Mouse (Mus musculus) kidney, postnatal 0 days (tissue): ENCODE results near the gene Foxk1. TPM values are rescaled to one million over a fixed set of nuclear protein-coding genes. Genes with fewer than 3 reads are reported as not detected.

ENCODE experiments used
- ATAC-seq: fragments of 200-750 bp; cut with Nextera tagmentation; replicated peaks from 2 replicates; pipeline ENCODE4 v1.8.0; 2017; ENCODE audit warnings: low read depth, moderate number of reproducible peaks, moderate TSS enrichment, moderate library complexity; ENCODE audit not compliant: low FRiP score
- DNase-seq: peaks from one replicate; pipeline ENCODE4 v3.0.0-alpha.2; 2016; ENCODE audit warnings: low spot score
- H3K27ac ChIP-seq: fragments of 300-500 bp; sonication (generic); 2 replicates; pipeline ENCODE4 v1.5.1; 2014; ENCODE audit warnings: mild to moderate bottlenecking
- H3K27me3 ChIP-seq: fragments of 300-500 bp; sonication (generic); 2 replicates; pipeline ENCODE4 v1.6.1; 2014; ENCODE audit warnings: low read length, mixed read lengths; ENCODE audit not compliant: insufficient read depth
- H3K36me3 ChIP-seq: fragments of 300-500 bp; sonication (generic); 2 replicates; pipeline ENCODE4 v1.6.1; 2014; ENCODE audit warnings: low read length, mixed read lengths; ENCODE audit not compliant: insufficient read depth
- H3K4me1 ChIP-seq: fragments of 300-500 bp; sonication (generic); replicated peaks from 2 replicates; pipeline ENCODE4 v1.6.1; 2014; ENCODE audit warnings: antibody characterized with exemption, low read length, mixed read lengths; ENCODE audit not compliant: insufficient read depth
- H3K4me2 ChIP-seq: fragments of 300-500 bp; sonication (generic); 2 replicates; pipeline ENCODE4 v1.6.1; 2014; ENCODE audit warnings: mild to moderate bottlenecking, low read length, moderate library complexity, mixed read lengths
- H3K4me3 ChIP-seq: fragments of 300-500 bp; sonication (generic); replicated peaks from 2 replicates; pipeline ENCODE4 v1.5.1; 2014; ENCODE audit warnings: low read depth, low read length
- H3K9ac ChIP-seq: fragments of 300-500 bp; sonication (generic); 2 replicates; pipeline ENCODE4 v1.6.1; 2014; ENCODE audit warnings: low read depth, low read length
- H3K9me3 ChIP-seq: fragments of 300-500 bp; sonication (generic); replicated peaks from 2 replicates; pipeline ENCODE4 v1.6.1; 2016; ENCODE audit warnings: low read length, inconsistent platforms, mixed read lengths
- CTCF ChIP-seq: IDR thresholded peaks from 2 replicates; pipeline ENCODE4 v1.5.1; 2016; ENCODE audit warnings: antibody characterized with exemption, low read depth, mild to moderate bottlenecking, moderate library complexity
- WGBS: fragments of 180-500 bp; shearing (Covaris S2); extraction: QIAGEN DNeasy Blood & Tissue Kit; methylation state at CpG from one replicate; pipeline ENCODE4 v1.1.7; 2014; 5-methylcytosine and 5-hydroxymethylcytosine counted together
- polyA plus RNA-seq: library from polyadenylated mRNA; unstranded; fragments of >200 nt; fragmentation: Nextera tagmentation; extraction: Ambion mirVana; gene quantifications from 2 replicates; pipeline ENCODE4 v1.2.1, GENCODE M21; 2015

The Foxk1 gene
- polyA plus RNA-seq, 1 experiment from 2014 or later: 5.6 TPM

GRCm38 (mm10) chr5:142420920-142421319 is 19.6 kb downstream of the Foxk1 start:
- Histone ChIP-seq H3K27ac (no peak overlapping the region), H3K36me3 (0 out of 2 replicates have a peak, but pooled peaks cover 3% of the 10 kb centered on the region), H3K9me3 (no peaks in the 10 kb centered on the region), H3K27me3 (no peaks in the 10 kb centered on the region), H3K4me2 (no peak overlapping the region), H3K4me1 (peaks cover 33% of the 10 kb centered on the region), H3K9ac (no peak overlapping the region), H3K4me3 (no peak overlapping the region)
- TF ChIP-seq CTCF: no peak
- ATAC-seq (no peak), DNase-seq (no peak)
- 84% methylated on average over 9 of the region's 9 CpGs for WGBS

GRCm38 (mm10) chr5:142421886-142422285 is 20.6 kb downstream of the Foxk1 start:
- 0 out of 2 replicates have a peak, but pooled peaks cover 3% of the 10 kb centered on the region for H3K36me3 ChIP-seq
- DNase-seq (no peak), ATAC-seq (no peak)
- no peaks in the 10 kb centered on the region for H3K27me3 ChIP-seq
- H3K4me3 ChIP-seq: no peak overlapping the region
- H3K4me1 ChIP-seq: peaks cover 29% of the 10 kb centered on the region
- H3K4me2 ChIP-seq: no peak overlapping the region
- 83% methylated on average over 5 of the region's 5 CpGs for WGBS
- H3K9ac ChIP-seq: no peak overlapping the region
- TF ChIP-seq CTCF: no peak
- no peaks in the 10 kb centered on the region for H3K9me3 ChIP-seq
- H3K27ac ChIP-seq: no peak overlapping the region

- no peak for ATAC-seq
- H3K27ac ChIP-seq: no peak overlapping the region
- no peak overlapping the region for H3K9ac ChIP-seq
- no peak overlapping the region for H3K4me3 ChIP-seq
- H3K27me3 ChIP-seq: no peaks in the 10 kb centered on the region
- DNase-seq: no peak
- H3K4me1 ChIP-seq: peaks cover 32% of the 10 kb centered on the region
- no peak overlapping the region for H3K4me2 ChIP-seq
- no peak for TF ChIP-seq CTCF
- no peaks in the 10 kb centered on the region for H3K9me3 ChIP-seq
- WGBS: 90% methylated on average over 10 of the region's 10 CpGs
- H3K36me3 ChIP-seq: 0 out of 2 replicates have a peak, but pooled peaks cover 3% of the 10 kb centered on the region
Observed at GRCm38 (mm10) chr5:142423141-142423540, 21.8 kb downstream of the Foxk1 start.

- H3K36me3 ChIP-seq: 0 out of 2 replicates have a peak, but pooled peaks cover 3% of the 10 kb centered on the region
- TF ChIP-seq CTCF: no peak
- WGBS: 44% methylated on average over 3 of the region's 3 CpGs
- H3K9me3 ChIP-seq: no peaks in the 10 kb centered on the region
- no peak overlapping the region for H3K4me3 ChIP-seq
- no peaks in the 10 kb centered on the region for H3K27me3 ChIP-seq
- no peak overlapping the region for H3K9ac ChIP-seq
- no peak for ATAC-seq
- H3K4me1 ChIP-seq: peaks cover 32% of the 10 kb centered on the region
- no peak overlapping the region for H3K27ac ChIP-seq
- H3K4me2 ChIP-seq: no peak overlapping the region
- DNase-seq: no peak
Observed at GRCm38 (mm10) chr5:142423701-142424100, 22.4 kb downstream of the Foxk1 start.

GRCm38 (mm10) chr5:142424627-142425349 is 23.5 kb downstream of the Foxk1 start:
- H3K36me3 ChIP-seq: no peaks in the 10 kb centered on the region
- peak overlapping the region; percentile 36 for H3K4me2 ChIP-seq
- no peaks in the 10 kb centered on the region for H3K27me3 ChIP-seq
- 0 out of 2 replicates have a peak overlapping the region, but pooled peaks have one; percentile 29 for H3K9ac ChIP-seq
- no peak for TF ChIP-seq CTCF
- 30% methylated on average over 13 of the region's 13 CpGs for WGBS
- H3K4me1 ChIP-seq: peaks cover 32% of the 10 kb centered on the region
- H3K9me3 ChIP-seq: no peaks in the 10 kb centered on the region
- no peak overlapping the region for H3K4me3 ChIP-seq
- peak overlapping the region; percentile 91 for H3K27ac ChIP-seq
- peak; percentile 67; the same call in 1 of the 2 replicates for ATAC-seq
- peak; percentile 75 for DNase-seq

GRCm38 (mm10) chr5:142426476-142426875 is 25.2 kb downstream of the Foxk1 start:
- no peak for TF ChIP-seq CTCF
- Histone ChIP-seq H3K4me3 (no peak overlapping the region), H3K27me3 (no peaks in the 10 kb centered on the region), H3K27ac (peak overlapping the region; percentile 91; the same call in 1 of the 2 replicates), H3K9ac (no peak overlapping the region), H3K4me1 (peaks cover 33% of the 10 kb centered on the region), H3K36me3 (no peaks in the 10 kb centered on the region), H3K4me2 (no peak overlapping the region), H3K9me3 (no peaks in the 10 kb centered on the region)
- DNase-seq (no peak), ATAC-seq (no peak)
- 85% methylated on average over 2 of the region's 2 CpGs for WGBS
